Mouse (Mus musculus): ENCODE results near the gene Tm9sf2. TPM values are rescaled to one million over a fixed set of nuclear protein-coding genes. Genes with fewer than 3 reads are reported as not detected.
A peak's percentile ranks its signal among the peaks of the same experiment; 100 is the strongest.

Gene Tm9sf2
- polyA plus RNA-seq, 1 experiment, result 54.0 TPM

- Histone ChIP-seq H3K4me3 (replicated peaks) (no peak overlapping the region), H3K4me1 (peaks cover 46% of the 10 kb centered on the region), H3K27me3 (replicated peaks) (no peaks in the 10 kb centered on the region), H3K9me3 (no peaks in the 10 kb centered on the region), H3K36me3 (replicated peaks; ENCODE audit: low read length) (peaks cover 41% of the 10 kb centered on the region)
- TF ChIP-seq GATA1 (IDR thresholded peaks at IDR 0.05; ENCODE audit: borderline replicate concordance, low read length) (no peak), FLI1 (IDR thresholded peaks at IDR 0.05; ENCODE audit: low read length) (no peak)
Observed at GRCm38 (mm10) chr14:122116200-122116599, 9.4 kb downstream of the Tm9sf2 start.

- peaks cover 84% of the 10 kb centered on the region for H3K36me3 ChIP-seq (replicated peaks; ENCODE audit: low read length)
- peaks cover 24% of the 10 kb centered on the region for H3K4me1 ChIP-seq
- H3K27me3 ChIP-seq (replicated peaks), result no peaks in the 10 kb centered on the region
- no peaks in the 10 kb centered on the region for H3K9me3 ChIP-seq
- TF ChIP-seq GATA1 (IDR thresholded peaks at IDR 0.05; ENCODE audit: borderline replicate concordance, low read length) (no peak), FLI1 (IDR thresholded peaks at IDR 0.05; ENCODE audit: low read length) (no peak)
- peak overlapping the region; percentile 65 for H3K4me3 ChIP-seq (replicated peaks)
Observed at GRCm38 (mm10) chr14:122130111-122130797, 23.4 kb downstream of the Tm9sf2 start.

GRCm38 (mm10) chr14:122131644-122132043 lies 24.8 kb downstream of the Tm9sf2 start:
- Histone ChIP-seq H3K9me3 (no peaks in the 10 kb centered on the region), H3K27me3 (replicated peaks) (no peaks in the 10 kb centered on the region), H3K4me1 (peaks cover 24% of the 10 kb centered on the region), H3K4me3 (replicated peaks) (no peak overlapping the region), H3K36me3 (replicated peaks; ENCODE audit: low read length) (peaks cover 79% of the 10 kb centered on the region)
- TF ChIP-seq GATA1 (IDR thresholded peaks at IDR 0.05; ENCODE audit: borderline replicate concordance, low read length), result no peak
- no peak for TF ChIP-seq FLI1 (IDR thresholded peaks at IDR 0.05; ENCODE audit: low read length)

- TF ChIP-seq GATA1 (IDR thresholded peaks at IDR 0.05; ENCODE audit: borderline replicate concordance, low read length), result no peak
- no peak for TF ChIP-seq FLI1 (IDR thresholded peaks at IDR 0.05; ENCODE audit: low read length)
- H3K9me3 ChIP-seq, result no peaks in the 10 kb centered on the region
- peaks cover 78% of the 10 kb centered on the region for H3K36me3 ChIP-seq (replicated peaks; ENCODE audit: low read length)
Observed at GRCm38 (mm10) chr14:122136368-122136928, 29.6 kb downstream of the Tm9sf2 start.

GRCm38 (mm10) chr14:122137234-122137633 lies 30.4 kb downstream of the Tm9sf2 start:
- no peaks in the 10 kb centered on the region for H3K27me3 ChIP-seq (replicated peaks)
- TF ChIP-seq FLI1 (IDR thresholded peaks at IDR 0.05; ENCODE audit: low read length) (no peak), GATA1 (IDR thresholded peaks at IDR 0.05; ENCODE audit: borderline replicate concordance, low read length) (no peak)
- H3K36me3 ChIP-seq (replicated peaks; ENCODE audit: low read length), result peaks cover 81% of the 10 kb centered on the region
- no peaks in the 10 kb centered on the region for H3K9me3 ChIP-seq
- H3K4me3 ChIP-seq (replicated peaks), result no peak overlapping the region
- peaks cover 16% of the 10 kb centered on the region for H3K4me1 ChIP-seq

More at GRCm38 (mm10) chr14:122136368-122136928, 29.6 kb downstream of the Tm9sf2 start:
- Histone ChIP-seq H3K27me3 (replicated peaks) (no peaks in the 10 kb centered on the region), H3K4me1 (peaks cover 15% of the 10 kb centered on the region), H3K4me3 (replicated peaks) (no peak overlapping the region)

- no peaks in the 10 kb centered on the region for H3K27me3 ChIP-seq (replicated peaks)
- H3K9me3 ChIP-seq, result no peaks in the 10 kb centered on the region
- peaks cover 42% of the 10 kb centered on the region for H3K4me1 ChIP-seq
- no peak overlapping the region for H3K4me3 ChIP-seq (replicated peaks)
- H3K36me3 ChIP-seq (replicated peaks; ENCODE audit: low read length), result peaks cover 86% of the 10 kb centered on the region
- TF ChIP-seq GATA1 (IDR thresholded peaks at IDR 0.05; ENCODE audit: borderline replicate concordance, low read length) (no peak), FLI1 (IDR thresholded peaks at IDR 0.05; ENCODE audit: low read length) (no peak)
Observed at GRCm38 (mm10) chr14:122140126-122140525, 33.3 kb downstream of the Tm9sf2 start.

- TF ChIP-seq GATA1 (IDR thresholded peaks at IDR 0.05; ENCODE audit: borderline replicate concordance, low read length) (no peak), FLI1 (IDR thresholded peaks at IDR 0.05; ENCODE audit: low read length) (no peak)
- H3K36me3 ChIP-seq (replicated peaks; ENCODE audit: low read length), result peaks cover 97% of the 10 kb centered on the region
- H3K27me3 ChIP-seq (replicated peaks), result no peaks in the 10 kb centered on the region
- H3K4me1 ChIP-seq, result peaks cover 40% of the 10 kb centered on the region
- no peaks in the 10 kb centered on the region for H3K9me3 ChIP-seq
- H3K4me3 ChIP-seq (replicated peaks), result no peak overlapping the region
Observed at GRCm38 (mm10) chr14:122143585-122144269, 36.9 kb downstream of the Tm9sf2 start.

GRCm38 (mm10) chr14:122145374-122145773 lies 38.5 kb downstream of the Tm9sf2 start:
- H3K4me3 ChIP-seq (replicated peaks), result no peak overlapping the region
- no peak for TF ChIP-seq GATA1 (IDR thresholded peaks at IDR 0.05; ENCODE audit: borderline replicate concordance, low read length)
- peaks cover 40% of the 10 kb centered on the region for H3K4me1 ChIP-seq
- peaks cover 99% of the 10 kb centered on the region for H3K36me3 ChIP-seq (replicated peaks; ENCODE audit: low read length)
- no peaks in the 10 kb centered on the region for H3K9me3 ChIP-seq
- H3K27me3 ChIP-seq (replicated peaks), result no peaks in the 10 kb centered on the region

GRCm38 (mm10) chr14:122150616-122151015 lies 43.8 kb downstream of the Tm9sf2 start:
- Histone ChIP-seq H3K36me3 (replicated peaks; ENCODE audit: low read length) (peaks cover 99% of the 10 kb centered on the region), H3K4me1 (peaks cover 6% of the 10 kb centered on the region; the same call in 1 of the 2 replicates), H3K27me3 (replicated peaks) (no peaks in the 10 kb centered on the region), H3K9me3 (no peaks in the 10 kb centered on the region), H3K4me3 (replicated peaks) (no peak overlapping the region)
- TF ChIP-seq GATA1 (IDR thresholded peaks at IDR 0.05; ENCODE audit: borderline replicate concordance, low read length) (no peak), FLI1 (IDR thresholded peaks at IDR 0.05; ENCODE audit: low read length) (no peak)

- Histone ChIP-seq H3K27me3 (replicated peaks) (no peaks in the 10 kb centered on the region), H3K4me3 (replicated peaks) (no peak overlapping the region), H3K9me3 (no peaks in the 10 kb centered on the region), H3K36me3 (replicated peaks; ENCODE audit: low read length) (peaks cover 73% of the 10 kb centered on the region), H3K4me1 (no peaks in the 10 kb centered on the region)
- TF ChIP-seq GATA1 (IDR thresholded peaks at IDR 0.05; ENCODE audit: borderline replicate concordance, low read length) (no peak), FLI1 (IDR thresholded peaks at IDR 0.05; ENCODE audit: low read length) (no peak)
Observed at GRCm38 (mm10) chr14:122157738-122158137, 50.9 kb downstream of the Tm9sf2 start.

Measured in megakaryocyte, embryonic 14.5 days (primary cell).